Mouse (Mus musculus): ENCODE results near the gene Ficd. TPM values are rescaled to one million over a fixed set of nuclear protein-coding genes. Genes with fewer than 3 reads are reported as not detected.

The Ficd gene
- total RNA-seq, 1 experiment from 2014 or later, result 0.50 TPM

Other genes starting within 250 kb of the Ficd start
- not detected in 2 replicates for gene Wscd2, start 245.5 kb upstream of the Ficd start, total RNA-seq (2017)
- 0.27 TPM in 1 of 2 replicates, not detected in the other for gene Cmklr1, start 85.4 kb upstream of the Ficd start, total RNA-seq (2017)
- gene 1700069L16Rik, start 11.0 kb upstream of the Ficd start, total RNA-seq (2017), result not detected in 2 replicates
- 45.7 and 62.7 TPM in 2 replicates for gene Sart3, start 36.7 kb downstream of the Ficd start, total RNA-seq (2017)
- 78.7 and 91.1 TPM in 2 replicates for gene Iscu, start 36.9 kb downstream of the Ficd start, total RNA-seq (2017)
- gene Tmem119, start 64.7 kb downstream of the Ficd start, total RNA-seq (2017), result 2.7 and 3.6 TPM in 2 replicates
- 91.4 and 108 TPM in 2 replicates for gene Selplg, start 96.8 kb downstream of the Ficd start, total RNA-seq (2017)
- 92.4 and 106 TPM in 2 replicates for gene Coro1c, start 173.0 kb downstream of the Ficd start, total RNA-seq (2017)

Measured in common myeloid progenitor, adult 5-6 weeks (primary cell).